Mouse (Mus musculus) CD4-positive, CD25-positive, alpha-beta regulatory T cell, adult 9 weeks (primary cell): ENCODE measurements around the gene Rbks. TPM values are rescaled to one million over a fixed set of nuclear protein-coding genes. Genes with fewer than 3 reads are reported as not detected.

Source experiments
- polyA plus RNA-seq: library from polyadenylated mRNA; unstranded; fragments of 100-300 nt; shearing (Covaris generic); gene quantifications from one replicate; pipeline ENCODE4 v1.2.1, GENCODE M21; 2017

Gene Rbks
- 25.3 TPM for polyA plus RNA-seq

GRCm38 (mm10) chr5:31696971-31697643, at the start of gene Rbks:
Gene Rbks (minus strand): TSS chr5:31697627.

GRCm38 (mm10) chr5:31697644-31698296, 343 bp upstream of the Rbks start, which contains the start of gene Babam2:
Gene Babam2 (plus strand): TSS chr5:31697684.

DNA sequence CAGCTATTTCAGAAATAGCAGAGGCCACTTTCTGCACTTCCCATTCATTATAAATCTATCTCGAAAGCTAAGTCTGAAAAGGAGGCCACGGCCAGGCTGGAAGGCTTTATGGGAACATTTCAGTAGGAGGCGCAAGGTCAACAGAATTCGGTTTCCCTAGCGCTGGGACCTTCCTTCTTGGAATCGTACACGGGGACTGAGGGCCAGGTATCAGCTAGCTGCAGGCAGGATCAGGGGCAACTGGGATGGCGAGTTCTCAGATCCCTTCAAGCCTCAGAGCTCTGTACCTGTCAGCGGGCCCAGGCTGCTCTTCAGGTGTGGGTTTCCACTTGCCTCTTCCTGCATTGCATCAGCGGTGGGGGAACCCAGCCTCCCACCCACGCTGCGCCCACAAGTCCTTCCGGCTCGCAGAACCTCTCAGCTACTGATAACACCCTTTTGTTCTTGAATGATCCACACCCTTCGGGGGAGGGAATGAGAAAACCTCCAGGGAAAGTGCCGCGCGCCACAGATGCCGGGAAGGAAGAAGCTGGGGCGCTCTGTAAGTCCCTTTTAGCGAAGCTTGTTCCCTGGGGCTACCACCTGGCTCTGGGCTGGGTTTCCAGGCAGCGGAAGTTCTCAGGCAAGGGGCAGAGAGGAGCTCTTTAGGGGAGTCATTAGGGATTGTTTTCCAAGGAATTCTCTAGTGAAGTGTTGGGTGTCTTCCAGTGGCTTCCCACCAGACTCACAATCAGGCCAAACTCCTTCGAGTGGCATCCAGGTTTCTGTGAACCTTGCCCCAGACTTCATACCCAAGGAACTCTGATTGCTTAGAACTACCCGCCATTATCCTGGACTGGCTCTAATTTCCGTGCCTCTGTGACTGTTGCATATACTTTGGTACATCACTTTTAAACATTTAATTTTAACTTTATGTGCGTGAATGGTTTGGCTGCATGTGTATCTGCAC, 100.7 kb downstream of the Rbks start, which contains the start of gene Mrpl33:
Mrpl33 (plus strand) TSS at position 455 of the 949 bp plus-strand sequence.

Other genes with a start within 250 kb of the Rbks start
- gene Zfp512, start 245.2 kb downstream of the Rbks start, polyA plus RNA-seq, result 59.6 TPM
- gene 4930548H24Rik, start 211.9 kb downstream of the Rbks start, polyA plus RNA-seq, result not detected
- 45.2 TPM for gene Gpn1, start 202.9 kb downstream of the Rbks start, polyA plus RNA-seq
- gene Slc4a1ap, start 170.6 kb downstream of the Rbks start, polyA plus RNA-seq, result 48.0 TPM
- gene Supt7l, start 169.8 kb downstream of the Rbks start, polyA plus RNA-seq, result 24.6 TPM
- gene Mrpl33, start 100.7 kb downstream of the Rbks start, polyA plus RNA-seq, result 243 TPM
- 51.2 TPM for gene Babam2, start 57 bp upstream of the Rbks start, polyA plus RNA-seq